Mouse (Mus musculus): ENCODE data around the gene Ugt1a2. TPM values are rescaled to one million over a fixed set of nuclear protein-coding genes. Genes with fewer than 3 reads are reported as not detected.

Gene Ugt1a2
- total RNA-seq, 2 experiments from 2014 or later: not detected

DNA sequence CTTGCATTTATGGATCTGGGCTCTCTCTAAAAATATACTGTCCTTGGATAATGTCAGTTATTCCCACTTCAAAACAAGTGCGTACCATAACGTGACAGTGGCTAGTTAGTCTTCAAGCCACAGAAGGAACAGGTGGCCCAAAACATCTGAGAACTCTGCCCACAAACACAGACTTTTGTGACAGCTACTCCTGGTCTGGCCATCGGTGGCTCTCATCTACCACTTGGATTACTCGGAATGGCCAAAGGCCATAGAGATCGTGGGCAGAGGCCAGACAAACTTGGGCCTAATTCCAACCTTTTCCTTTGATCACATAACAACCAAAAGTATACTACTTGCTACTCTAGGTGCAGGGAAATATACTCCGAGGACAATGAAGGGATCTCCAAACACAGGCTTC lies 67.7 kb downstream of the Ugt1a2 start:
- no peak for ATAC-seq (replicated peaks; ENCODE audit: low FRiP score, low TSS enrichment, poor library complexity, severe bottlenecking)

Other genes starting within 250 kb of the Ugt1a2 start
- gene Usp40, start 192.1 kb upstream of the Ugt1a2 start, total RNA-seq (2014; fragmentation: Nextera tagmentation): 12.7 and 16.0 TPM in 2 replicates
- 11.5 and 14.8 TPM in 2 replicates for gene Usp40, start 192.1 kb upstream of the Ugt1a2 start, total RNA-seq (2017)
- gene Ugt1a10, start 145.2 kb upstream of the Ugt1a2 start, total RNA-seq (2014; fragmentation: Nextera tagmentation): not detected in 2 replicates
- gene Ugt1a10, start 145.2 kb upstream of the Ugt1a2 start, total RNA-seq (2017): not detected in 2 replicates
- gene Ugt1a9, start 129.8 kb upstream of the Ugt1a2 start, total RNA-seq (2014; fragmentation: Nextera tagmentation): not detected in 2 replicates
- 2.4 TPM in 1 of 2 replicates, not detected in the other for gene Ugt1a9, start 129.8 kb upstream of the Ugt1a2 start, total RNA-seq (2017)
- not detected in 2 replicates for gene Ugt1a8, start 112.8 kb upstream of the Ugt1a2 start, total RNA-seq (2014; fragmentation: Nextera tagmentation)
- gene Ugt1a8, start 112.8 kb upstream of the Ugt1a2 start, total RNA-seq (2017): not detected in 2 replicates
- gene Ugt1a7c, start 105.5 kb upstream of the Ugt1a2 start, total RNA-seq (2014; fragmentation: Nextera tagmentation): 0.11 TPM in 1 of 2 replicates, not detected in the other
- 0.61 and 2.3 TPM in 2 replicates for gene Ugt1a7c, start 105.5 kb upstream of the Ugt1a2 start, total RNA-seq (2017)
- gene Ugt1a6b, start 97.3 kb upstream of the Ugt1a2 start, total RNA-seq (2014; fragmentation: Nextera tagmentation): 0.83 and 0.99 TPM in 2 replicates
- gene Ugt1a6b, start 97.3 kb upstream of the Ugt1a2 start, total RNA-seq (2017): not detected in 2 replicates
- gene Ugt1a6a, start 65.8 kb upstream of the Ugt1a2 start, total RNA-seq (2014; fragmentation: Nextera tagmentation): not detected in 2 replicates
- gene Ugt1a6a, start 65.8 kb upstream of the Ugt1a2 start, total RNA-seq (2017): not detected in 2 replicates
- gene Ugt1a5, start 34.6 kb upstream of the Ugt1a2 start, total RNA-seq (2014; fragmentation: Nextera tagmentation): 1.5 TPM in 1 of 2 replicates, not detected in the other
- not detected in 2 replicates for gene Ugt1a5, start 34.6 kb upstream of the Ugt1a2 start, total RNA-seq (2017)
- 8.2 and 9.5 TPM in 2 replicates for gene Dnajb3, start 5.2 kb downstream of the Ugt1a2 start, total RNA-seq (2014; fragmentation: Nextera tagmentation)
- gene Dnajb3, start 5.2 kb downstream of the Ugt1a2 start, total RNA-seq (2017): 0.99 and 1.8 TPM in 2 replicates
- gene Ugt1a1, start 11.4 kb downstream of the Ugt1a2 start, total RNA-seq (2014; fragmentation: Nextera tagmentation): not detected in 2 replicates
- not detected in 2 replicates for gene Ugt1a1, start 11.4 kb downstream of the Ugt1a2 start, total RNA-seq (2017)
- gene Mroh2a, start 26.4 kb downstream of the Ugt1a2 start, total RNA-seq (2014; fragmentation: Nextera tagmentation): 0.25 TPM in 1 of 2 replicates, not detected in the other
- 0.05 and 1.9 TPM in 2 replicates for gene Mroh2a, start 26.4 kb downstream of the Ugt1a2 start, total RNA-seq (2017)
- gene Hjurp, start 77.0 kb downstream of the Ugt1a2 start, total RNA-seq (2014; fragmentation: Nextera tagmentation): 203 and 209 TPM in 2 replicates
- 173 and 190 TPM in 2 replicates for gene Hjurp, start 77.0 kb downstream of the Ugt1a2 start, total RNA-seq (2017)
- gene Trpm8, start 77.1 kb downstream of the Ugt1a2 start, total RNA-seq (2014; fragmentation: Nextera tagmentation): not detected in 2 replicates
- not detected in 2 replicates for gene Trpm8, start 77.1 kb downstream of the Ugt1a2 start, total RNA-seq (2017)
- not detected in 2 replicates for gene Spp2, start 206.4 kb downstream of the Ugt1a2 start, total RNA-seq (2014; fragmentation: Nextera tagmentation)
- gene Spp2, start 206.4 kb downstream of the Ugt1a2 start, total RNA-seq (2017): not detected in 2 replicates

All from megakaryocyte-erythroid progenitor cell, adult 5-6 weeks (primary cell).